Mouse (Mus musculus) ES-E14 (cell line): ENCODE results near the gene AW011738. TPM values are rescaled to one million over a fixed set of nuclear protein-coding genes. Genes with fewer than 3 reads are reported as not detected.
A peak's percentile ranks its signal among the peaks of the same experiment; 100 is the strongest.

Source experiments
- DNase-seq: peaks from one replicate; pipeline ENCODE4 v3.0.0-alpha.2; 2013; ENCODE audit warnings: low read depth, low spot score
- H3K27ac ChIP-seq: 2 replicates; pipeline ENCODE4 v1.5.1; 2012; ENCODE audit warnings: low read depth, mild to moderate bottlenecking, low read length, moderate library complexity, mixed read lengths; ENCODE audit not compliant: poor library complexity, insufficient read depth, severe bottlenecking
- H3K36me3 ChIP-seq: 2 replicates; pipeline ENCODE4 v1.6.1; 2012; ENCODE audit warnings: mild to moderate bottlenecking, low read length, moderate library complexity, mixed read lengths; ENCODE audit not compliant: control insufficient read depth, poor library complexity, insufficient read depth, severe bottlenecking
- H3K4me1 ChIP-seq, 2 experiments: fragments of 150-350 bp in 1 of 2; sonication (generic) in 1 of 2; 2 replicates each; pipeline ENCODE4 v1.6.1; 2012; ENCODE audit warnings: low read length in 2 of 2, mild to moderate bottlenecking in 1 of 2, mixed read lengths in 1 of 2; ENCODE audit not compliant: control insufficient read depth in 2 of 2, insufficient read depth in 2 of 2, poor library complexity in 1 of 2
- H3K4me3 ChIP-seq, 2 experiments: fragments of 150-350 bp in 1 of 2; sonication (generic) in 1 of 2; 2 replicates each; pipeline ENCODE4 v1.5.1; 2012; ENCODE audit warnings: low read length in 2 of 2, low read depth in 1 of 2, mild to moderate bottlenecking in 1 of 2, mixed read lengths in 1 of 2; ENCODE audit not compliant: insufficient read depth in 1 of 2, poor library complexity in 1 of 2, severe bottlenecking in 1 of 2
- H3K9ac ChIP-seq: 2 replicates; pipeline ENCODE4 v1.6.1; 2012; ENCODE audit warnings: low read depth, mild to moderate bottlenecking, low read length, mixed read lengths; ENCODE audit not compliant: poor library complexity, insufficient read depth, severe bottlenecking
- H3K9me3 ChIP-seq: fragments of 150-350 bp; sonication (generic); 2 replicates; pipeline ENCODE4 v1.6.1; 2012; ENCODE audit warnings: low read depth, mild to moderate bottlenecking, low read length; ENCODE audit not compliant: control insufficient read depth, insufficient read depth
- CHD2 ChIP-seq: IDR thresholded peaks from 2 replicates; pipeline ENCODE4 v1.6.1; 2014; ENCODE audit warnings: mild to moderate bottlenecking, low read depth, low read length, inconsistent platforms
- HCFC1 ChIP-seq: IDR thresholded peaks from 2 replicates; pipeline ENCODE4 v1.6.1; 2012; ENCODE audit warnings: low read length, inconsistent platforms, borderline replicate concordance; ENCODE audit not compliant: insufficient read depth
- MAFK ChIP-seq: IDR thresholded peaks from 2 replicates; pipeline ENCODE4 v1.6.1; 2014; ENCODE audit warnings: mild to moderate bottlenecking, low read depth, low read length, inconsistent platforms; ENCODE audit not compliant: insufficient read depth
- ZC3H11A ChIP-seq: IDR thresholded peaks from 2 replicates; pipeline ENCODE4 v1.6.1; 2012; ENCODE audit warnings: low read depth, mild to moderate bottlenecking, inconsistent platforms, low read length, borderline replicate concordance
- ZNF384 ChIP-seq: IDR thresholded peaks from 2 replicates; pipeline ENCODE4 v1.6.1; 2012; ENCODE audit warnings: low read depth, low read length, inconsistent platforms
- in situ Hi-C, 2 experiments: fragments of 600-800 bp; cut with MboI; formaldehyde crosslinking; loops; one replicate each; pipeline ENCODE4 v1.15.1; 2025; ENCODE audit warnings: low sequenced_read_pairs in 2 of 2, inconsistent platforms in 1 of 2; ENCODE audit not compliant: unreplicated experiment in 2 of 2
- total RNA-seq: library from RNA; depleted of rRNA; stranded (reverse); fragments of 300-350 nt; gene quantifications from 2 replicates; pipeline ENCODE4 v1.2.3, GENCODE M21; 2012

Gene AW011738
- total RNA-seq, 1 experiment: 0.27 TPM

- Histone ChIP-seq H3K36me3 (peaks cover 23% of the 10 kb centered on the region), H3K4me1 (peaks cover 10 to 42% of the 10 kb centered on the region in 2 experiments; a peak in 3 of 4 replicates), H3K9ac (peak overlapping the region; percentile 91), H3K9me3 (no peaks in the 10 kb centered on the region), H3K4me3 (peak overlapping the region; percentile 83 to 99), H3K27ac (peak overlapping the region; percentile 26; the same call in 1 of the 2 replicates)
- TF ChIP-seq CHD2 (no peak), MAFK (no peak), ZNF384 (no peak), HCFC1 (no peak), ZC3H11A (no peak)
- in situ Hi-C loops: no loop called here
- DNase-seq: no peak
These were observed 6.9 kb upstream of the AW011738 start for GRCm38 (mm10) chr4:156195927-156196870.

- peaks cover 13% of the 10 kb centered on the region for H3K36me3 ChIP-seq
- H3K27ac ChIP-seq: peak within 1 kb of the TSS; percentile 67
- in situ Hi-C loops: no loop called here
- H3K9me3 ChIP-seq: no peaks in the 10 kb centered on the region
- no peak for DNase-seq
- H3K9ac ChIP-seq: peak within 1 kb of the TSS; percentile 91
- H3K4me3 ChIP-seq: peak within 1 kb of the TSS; percentile 83 to 99
- peaks cover 2 to 33% of the 10 kb centered on the region in 2 experiments; a peak in 3 of 4 replicates for H3K4me1 ChIP-seq
- TF ChIP-seq HCFC1: peak; percentile 8; the same call in 1 of the 2 replicates
- TF ChIP-seq MAFK: no peak
These were observed 5.8 kb upstream of the AW011738 start, which contains the start of gene Agrn for GRCm38 (mm10) chr4:156197131-156197828. Agrn (minus strand) TSS chr4:156197488.

- Histone ChIP-seq H3K4me1 (peaks cover 2 to 32% of the 10 kb centered on the region in 2 experiments; a peak in 2 of 4 replicates), H3K4me3 (peak overlapping the region; percentile 63 to 65)
- in situ Hi-C loops: no loop called here
These were observed 5.3 kb upstream of the AW011738 start for GRCm38 (mm10) chr4:156197829-156198205.

GRCm38 (mm10) chr4:156200623-156201475 lies 2.3 kb upstream of the AW011738 start, which contains the start of gene Isg15:
Isg15 (minus strand) TSS chr4:156200818.
- H3K9ac ChIP-seq: no peak within 1 kb of the TSS
- no peaks in the 10 kb centered on the region for H3K36me3 ChIP-seq
- no peak for DNase-seq
- TF ChIP-seq MAFK (no peak), HCFC1 (no peak), CHD2 (no peak), ZNF384 (no peak), ZC3H11A (no peak)
- in situ Hi-C loops: no loop called here
- peaks cover 0 to 11% of the 10 kb centered on the region in 2 experiments; a peak in 2 of 4 replicates for H3K4me1 ChIP-seq
- H3K27ac ChIP-seq: no peak within 1 kb of the TSS
- no peaks in the 10 kb centered on the region for H3K9me3 ChIP-seq
- H3K4me3 ChIP-seq: no peak within 1 kb of the TSS

More at GRCm38 (mm10) chr4:156197829-156198205, 5.3 kb upstream of the AW011738 start:
- H3K9ac ChIP-seq: peak overlapping the region; percentile 62
- no peaks in the 10 kb centered on the region for H3K9me3 ChIP-seq
- peak overlapping the region; percentile 51 for H3K27ac ChIP-seq
- peak; percentile 64 for DNase-seq
- peaks cover 12% of the 10 kb centered on the region for H3K36me3 ChIP-seq
- TF ChIP-seq HCFC1: no peak
- no peak for TF ChIP-seq CHD2
- TF ChIP-seq MAFK: no peak
- no peak for TF ChIP-seq ZNF384
- no peak for TF ChIP-seq ZC3H11A
